Mouse (Mus musculus) fat pad, adult 2 months (tissue): ENCODE data around the gene Hnf1b.

Source experiments
- DNase-seq: peaks from one replicate; pipeline ENCODE4 v3.0.0-alpha.2; 2011; ENCODE audit warnings: low read depth, low spot score; ENCODE audit errors: extremely low read depth

Hnf1b gene

DNA sequence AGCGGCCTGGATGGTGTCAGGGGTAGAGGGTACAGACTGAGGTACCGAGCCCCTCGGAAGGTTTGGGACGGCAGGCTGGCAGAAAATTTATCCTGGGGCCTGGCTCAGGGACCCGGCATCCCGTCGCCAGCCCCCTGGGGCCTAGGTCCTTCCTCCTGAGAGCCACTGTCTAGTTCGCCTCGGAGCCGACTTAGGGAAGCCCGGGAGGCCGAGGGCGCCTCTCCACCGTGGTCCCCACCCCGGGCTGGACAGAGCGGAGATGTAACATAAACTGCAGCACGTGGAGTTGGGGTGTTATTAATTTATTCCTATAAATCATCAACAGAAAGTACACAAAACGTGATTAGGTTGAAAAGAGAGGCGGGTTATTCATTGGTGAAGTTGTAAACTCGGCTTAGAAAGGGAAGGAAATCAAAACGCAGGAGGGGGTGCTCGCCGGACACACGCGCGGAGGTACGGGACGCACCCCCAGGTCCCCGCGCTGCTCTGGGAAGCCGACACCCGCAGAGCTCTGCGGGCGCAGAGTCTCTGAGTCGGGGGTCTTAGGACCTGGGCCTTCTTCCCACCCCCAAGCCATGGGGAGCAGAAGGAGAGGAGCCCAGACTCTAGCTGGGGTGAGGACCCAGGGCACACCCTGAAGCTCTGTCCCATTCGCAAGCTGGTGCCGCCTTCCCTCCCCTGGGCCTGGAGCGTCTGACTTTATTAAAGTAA is 2.8 kb downstream of the Hnf1b start:
- no peak for DNase-seq

GRCm38 (mm10) chr11:83853221-83853792 is 3.4 kb downstream of the Hnf1b start:
- DNase-seq = no peak

DNA sequence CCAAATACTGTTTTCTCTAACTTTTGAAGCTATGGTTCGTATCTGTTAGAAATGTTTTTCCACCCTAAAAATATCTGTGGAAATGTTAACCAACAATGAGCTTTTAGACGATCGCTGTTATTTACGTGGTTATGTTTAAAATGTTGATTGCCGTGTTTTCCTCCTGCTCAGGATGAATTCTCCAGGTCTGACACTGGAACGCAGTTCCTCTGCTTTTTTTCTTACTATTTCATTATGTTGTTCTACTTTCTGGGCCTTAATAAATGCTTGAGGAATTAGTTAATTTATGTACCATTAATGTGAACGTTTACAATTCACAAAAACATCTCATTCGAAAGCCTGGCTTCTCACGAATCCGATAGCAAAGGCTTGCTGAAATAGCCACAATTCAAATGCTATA is 4.2 kb downstream of the Hnf1b start:
- DNase-seq = no peak

DNA sequence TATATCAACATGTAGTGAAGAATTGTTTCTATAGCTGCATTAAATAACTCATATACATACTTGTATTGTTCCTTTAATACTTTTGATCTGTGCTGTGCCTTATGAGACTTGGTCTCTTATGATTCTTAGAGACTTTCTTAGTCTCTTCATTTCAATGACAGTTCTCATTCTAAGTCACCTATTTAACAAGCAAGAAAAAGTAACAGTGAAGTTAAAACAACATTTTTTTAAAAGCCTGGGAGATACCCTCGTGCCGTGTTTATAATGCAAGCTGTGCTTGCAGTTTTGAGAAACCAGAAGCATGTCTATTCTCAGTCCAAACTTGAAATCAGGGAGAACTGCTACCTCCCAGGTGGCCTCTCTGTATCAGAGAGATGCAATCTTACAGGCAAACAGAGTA is 4.8 kb downstream of the Hnf1b start:
- no peak for DNase-seq

DNA sequence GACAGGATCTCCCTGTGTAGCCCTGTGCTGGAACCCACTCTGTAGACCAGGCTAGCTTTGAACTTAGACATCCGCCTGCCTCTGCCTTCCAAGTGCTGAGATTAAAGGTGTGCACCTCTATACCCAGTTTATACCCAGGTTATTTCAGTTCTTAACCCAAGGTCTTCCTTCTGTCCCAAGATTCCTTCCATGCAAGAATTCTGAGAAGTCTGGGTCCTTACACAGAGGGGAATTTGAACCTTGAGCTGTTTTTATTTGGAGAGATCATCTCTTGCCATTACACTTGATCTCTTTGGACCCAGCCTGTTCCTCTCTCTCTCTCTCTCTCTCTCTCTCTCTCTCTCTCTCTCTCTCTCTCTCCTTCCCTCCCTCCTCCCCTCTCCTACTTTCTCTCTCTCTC is 7.4 kb downstream of the Hnf1b start:
- no peak for DNase-seq

DNA sequence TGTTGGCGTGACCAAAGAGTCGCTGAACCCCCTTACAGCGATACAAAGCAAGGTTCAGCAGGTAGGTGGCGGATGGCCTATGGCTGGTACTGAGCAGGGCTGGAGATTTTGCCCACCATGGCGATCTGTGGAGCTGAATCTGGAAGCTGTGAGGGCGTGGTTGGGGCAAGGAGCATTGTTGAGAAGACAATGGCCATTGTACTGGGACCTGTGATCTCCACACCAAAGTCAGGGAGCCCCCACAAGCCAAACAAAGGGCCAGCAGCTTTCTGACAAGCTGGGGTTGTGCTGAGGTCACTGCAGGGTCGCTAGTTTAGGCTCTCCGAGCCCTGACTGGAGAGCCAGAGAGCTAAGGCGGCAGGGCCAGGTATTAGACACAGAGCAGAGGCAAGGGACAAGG is 15.4 kb downstream of the Hnf1b start:
- no peak for DNase-seq

- DNase-seq = no peak
Observed at GRCm38 (mm10) chr11:83867571-83867970, 17.7 kb downstream of the Hnf1b start.

- no peak for DNase-seq
Observed at GRCm38 (mm10) chr11:83869147-83869546, 19.3 kb downstream of the Hnf1b start.

DNA sequence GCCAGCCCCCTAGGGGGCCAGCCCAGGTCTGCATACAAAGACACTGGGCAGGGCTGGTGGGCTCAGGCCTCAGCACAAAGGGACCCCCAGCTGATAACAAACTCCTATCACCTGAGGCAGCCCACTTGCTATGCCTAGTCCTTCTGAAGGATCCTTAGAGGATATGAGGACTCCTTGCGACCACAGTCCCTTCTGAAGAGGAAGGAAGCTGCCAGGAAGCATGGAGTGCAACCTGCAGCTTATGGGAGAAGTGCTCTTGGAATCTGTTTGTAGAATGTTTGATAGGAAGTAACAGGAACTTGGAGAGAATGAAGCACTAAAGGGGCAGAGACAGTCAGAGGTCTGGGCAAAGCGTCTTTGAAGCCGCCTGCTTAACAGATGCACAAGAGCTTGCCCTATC is 19.8 kb downstream of the Hnf1b start:
- no peak for DNase-seq

- no peak for DNase-seq
Observed at GRCm38 (mm10) chr11:83871780-83872554, 22.1 kb downstream of the Hnf1b start.

DNA sequence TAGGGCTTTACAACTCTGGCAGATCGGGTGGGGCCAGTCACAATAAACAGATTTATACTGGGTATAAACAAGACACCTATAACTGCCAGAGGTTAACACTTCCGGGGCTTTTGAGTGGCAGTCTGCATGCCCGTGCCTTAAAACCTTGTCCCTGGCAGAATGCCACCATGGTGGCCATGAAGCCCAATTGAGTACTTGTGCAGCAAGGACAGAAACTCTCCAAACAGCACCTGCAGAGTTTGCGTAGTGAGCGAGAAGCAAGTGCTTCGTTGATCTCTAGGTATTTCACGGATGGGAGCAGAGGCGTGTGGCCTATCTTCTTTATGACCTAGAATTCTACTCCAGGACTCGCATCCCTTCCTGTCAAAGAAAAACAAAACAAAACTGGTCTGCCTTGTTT is 23.6 kb downstream of the Hnf1b start:
- DNase-seq = no peak

- no peak for DNase-seq
Observed at GRCm38 (mm10) chr11:83876630-83877029, 26.8 kb downstream of the Hnf1b start.

DNA sequence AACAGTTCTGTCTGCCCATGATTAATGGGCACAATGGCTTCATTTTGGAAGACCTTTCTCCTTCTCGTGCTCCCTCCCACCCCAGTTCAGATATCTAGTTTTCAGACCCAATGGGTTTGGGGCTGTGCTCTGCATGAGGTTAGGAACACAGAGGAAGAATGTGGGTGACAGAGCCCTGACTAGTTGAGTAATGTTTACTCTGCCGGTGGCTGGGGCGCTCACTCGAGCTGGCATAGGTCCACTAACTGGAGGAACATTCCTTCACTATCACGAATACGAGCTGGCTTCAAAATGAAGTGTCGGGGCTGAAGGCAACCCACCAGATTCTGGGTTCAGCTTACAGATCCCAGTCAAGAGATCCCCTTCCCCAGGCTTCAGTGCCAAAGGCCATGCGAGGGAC is 27.9 kb downstream of the Hnf1b start:
- no peak for DNase-seq

DNA sequence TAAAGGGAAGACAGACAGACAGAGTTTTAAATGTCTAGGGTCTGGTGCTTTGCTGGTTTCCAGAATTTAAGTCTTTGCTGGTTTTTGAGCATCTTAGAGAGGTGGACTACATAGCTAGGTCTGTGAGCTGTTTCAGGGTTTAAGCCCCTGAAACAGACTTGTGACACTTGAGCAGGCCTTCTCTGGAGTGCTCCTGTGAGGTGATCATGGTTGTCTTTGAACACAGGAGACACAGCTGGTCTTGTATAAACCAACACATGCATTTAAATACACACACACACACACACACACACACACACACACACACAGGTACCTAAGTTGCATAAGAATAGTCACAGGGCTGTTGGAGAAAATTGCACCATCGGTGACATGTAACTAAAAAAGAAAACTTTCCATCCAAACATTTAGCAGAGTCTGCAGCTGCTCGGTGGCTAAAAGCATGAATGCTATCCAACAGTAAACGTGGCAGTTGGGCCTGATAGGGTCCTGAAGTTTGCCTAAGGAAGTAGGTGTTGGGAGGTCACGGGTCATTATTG is 28.6 kb downstream of the Hnf1b start:
- no peak for DNase-seq

GRCm38 (mm10) chr11:83879130-83879529 is 29.3 kb downstream of the Hnf1b start:
- no peak for DNase-seq

DNA sequence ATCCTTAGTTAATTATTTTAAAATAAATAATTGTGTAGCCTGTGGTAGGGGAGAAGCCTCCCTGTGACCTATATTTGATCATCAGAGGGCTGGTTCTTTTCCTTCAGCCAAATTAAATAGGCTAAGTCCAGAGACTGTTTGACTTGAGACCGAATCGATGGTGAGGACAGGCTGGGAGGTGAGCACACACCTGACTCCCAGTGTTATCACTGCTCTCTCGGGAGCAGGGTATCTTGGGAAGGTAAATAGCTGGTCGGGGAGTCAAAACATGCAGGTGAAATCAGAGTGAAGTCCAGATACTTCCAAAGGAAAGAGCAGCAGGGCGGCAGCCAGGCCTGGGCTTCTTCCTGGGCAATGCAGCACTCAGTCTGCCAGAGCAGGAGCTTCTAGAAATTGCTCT is 31.6 kb downstream of the Hnf1b start:
- no peak for DNase-seq

DNA sequence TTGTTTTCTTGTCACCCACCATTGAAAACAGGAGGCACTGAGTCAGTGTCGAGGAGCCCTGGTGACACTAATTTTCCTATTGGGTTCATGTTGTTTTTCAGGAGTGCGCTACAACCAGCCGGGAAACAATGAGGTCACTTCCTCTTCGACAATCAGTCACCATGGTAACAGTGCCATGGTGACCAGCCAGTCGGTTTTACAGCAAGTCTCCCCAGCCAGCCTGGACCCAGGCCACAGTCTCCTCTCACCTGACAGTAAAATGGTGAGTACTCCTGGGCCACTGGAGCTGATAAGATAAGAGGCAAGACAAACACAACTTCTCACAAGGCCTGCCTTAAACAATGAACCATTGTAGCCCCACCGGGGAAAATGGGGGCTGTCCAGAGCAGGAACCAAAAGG is 32.7 kb downstream of the Hnf1b start:
- no peak for DNase-seq

DNA sequence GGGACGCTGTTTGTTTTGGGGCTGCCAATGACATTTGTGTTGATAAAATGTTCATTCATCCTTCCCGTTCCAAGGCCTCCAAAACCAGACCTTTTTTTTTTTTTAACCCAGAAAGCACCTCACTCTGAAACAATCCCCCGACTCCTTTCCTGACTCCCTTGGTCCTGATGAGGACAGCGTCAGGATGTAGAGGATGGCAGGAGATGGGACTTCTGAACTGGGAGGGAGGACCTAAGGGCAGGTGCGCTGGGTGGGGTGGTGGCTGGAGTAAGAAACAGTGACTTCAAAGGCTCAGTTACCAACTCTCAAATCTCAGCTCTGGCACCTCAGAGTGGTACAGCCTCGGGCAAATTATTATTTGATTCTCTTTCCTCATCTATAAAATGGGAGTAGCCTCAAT is 33.2 kb downstream of the Hnf1b start:
- DNase-seq = no peak

DNA sequence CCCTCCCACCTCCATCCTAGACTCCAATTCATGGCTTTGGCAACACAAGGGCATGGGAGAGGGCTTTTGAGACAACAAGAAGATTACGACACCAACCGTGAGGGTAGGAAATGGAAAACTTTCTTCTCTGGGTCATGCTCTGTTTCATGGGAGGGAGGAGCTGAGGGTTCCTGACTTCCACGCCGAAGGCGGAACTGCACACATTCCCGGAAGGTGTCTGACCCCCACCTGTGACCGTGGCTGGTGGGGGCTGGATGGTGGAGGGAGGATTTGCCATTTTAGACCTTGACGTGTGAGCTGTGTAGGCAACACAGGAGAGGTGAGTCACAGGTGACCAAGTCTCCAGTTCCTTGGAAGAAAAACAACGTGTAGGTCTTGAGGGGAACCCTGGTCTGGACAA is 33.9 kb downstream of the Hnf1b start:
- DNase-seq = no peak

DNA sequence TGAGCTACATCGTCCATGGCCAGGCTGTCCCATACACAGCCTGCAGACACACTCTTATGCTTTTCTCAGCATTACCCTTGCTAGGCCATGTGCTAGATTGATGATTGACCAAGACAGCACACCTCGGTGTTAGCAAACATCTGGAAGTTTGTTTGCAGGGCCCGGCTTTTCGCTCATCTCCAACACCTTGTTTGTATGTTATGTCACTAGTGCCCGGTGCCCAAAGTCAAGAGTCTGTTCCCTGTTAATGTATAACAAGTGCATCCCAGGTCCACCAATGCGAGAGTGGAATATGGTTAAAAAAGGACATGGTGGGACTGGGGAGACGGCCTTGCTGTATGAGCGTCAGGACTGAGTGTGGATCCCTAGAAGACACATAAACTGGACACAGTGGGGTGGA is 35.3 kb downstream of the Hnf1b start:
- no peak for DNase-seq

GRCm38 (mm10) chr11:83886746-83887145 is 36.9 kb downstream of the Hnf1b start:
- no peak for DNase-seq

DNA sequence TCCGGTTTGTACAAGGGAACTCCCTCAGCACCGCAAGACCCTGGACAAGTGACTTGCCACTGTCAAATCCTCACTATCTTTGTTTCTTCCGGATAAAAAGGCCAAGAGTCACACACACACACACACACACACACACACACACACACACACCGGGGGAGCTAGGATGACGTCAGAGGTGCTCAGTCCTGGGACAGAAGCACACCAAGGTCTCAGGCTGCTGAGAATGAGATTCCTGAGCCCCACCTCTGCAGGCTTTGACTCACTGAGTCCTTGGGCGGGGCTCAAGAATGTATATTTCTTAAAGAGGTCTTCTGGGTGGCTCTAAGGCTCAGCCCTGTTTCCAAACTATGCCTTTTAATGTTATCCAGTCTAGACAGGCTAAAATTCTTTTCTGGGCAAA is 41.5 kb downstream of the Hnf1b start:
- DNase-seq = no peak
